Mouse (Mus musculus): ENCODE data around the gene Xlr. TPM values are rescaled to one million over a fixed set of nuclear protein-coding genes. Genes with fewer than 3 reads are reported as not detected.

The Xlr gene
- polyA plus RNA-seq (2017; shearing (Covaris generic)) = 1.7 TPM

DNA sequence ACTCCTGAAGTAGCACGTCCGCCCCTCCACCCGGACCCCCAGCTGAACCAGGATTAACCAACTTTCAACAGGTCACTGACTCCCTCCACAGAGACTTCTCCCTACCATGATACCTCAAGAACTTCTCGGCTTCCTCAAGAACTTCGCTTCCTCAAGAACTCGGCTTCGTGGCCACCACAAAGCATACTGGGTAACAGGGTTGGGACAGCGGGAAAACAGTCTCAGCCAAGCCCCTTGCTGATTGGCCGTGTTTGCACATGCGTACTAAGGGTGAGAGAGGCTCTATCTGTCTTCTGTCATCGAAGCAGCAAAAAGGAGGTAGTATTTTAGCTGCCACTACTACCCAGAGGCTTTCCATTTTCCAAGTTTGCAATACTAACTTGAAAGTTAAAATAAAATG, at the start of gene Xlr:
Gene Xlr, minus strand, starts transcription at position 188 of the 400 bp plus-strand sequence.

DNA sequence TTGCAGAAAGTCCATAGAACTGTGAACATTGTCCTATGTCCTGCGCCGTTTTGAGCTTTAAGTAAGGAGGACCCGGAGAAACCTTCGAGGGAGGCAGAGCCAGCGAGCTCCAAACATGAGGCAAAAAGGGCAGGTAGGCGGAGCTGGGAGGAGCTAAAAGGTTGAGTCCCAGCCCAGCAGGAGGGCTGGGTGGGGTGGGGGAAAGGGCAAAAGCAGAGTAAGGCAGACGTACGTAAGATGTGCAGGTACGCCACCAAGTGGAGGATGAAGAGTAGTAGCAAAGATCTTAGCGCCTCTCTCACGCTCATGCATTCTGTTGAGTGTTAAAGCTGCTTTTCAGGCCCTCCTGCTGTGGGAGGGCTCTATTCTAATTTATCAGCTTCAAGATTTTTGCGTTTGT, 21.2 kb downstream of the Xlr start, which contains the start of gene Zfp36l3:
Gene Zfp36l3, minus strand, starts transcription at position 119 of the 400 bp plus-strand sequence.

DNA sequence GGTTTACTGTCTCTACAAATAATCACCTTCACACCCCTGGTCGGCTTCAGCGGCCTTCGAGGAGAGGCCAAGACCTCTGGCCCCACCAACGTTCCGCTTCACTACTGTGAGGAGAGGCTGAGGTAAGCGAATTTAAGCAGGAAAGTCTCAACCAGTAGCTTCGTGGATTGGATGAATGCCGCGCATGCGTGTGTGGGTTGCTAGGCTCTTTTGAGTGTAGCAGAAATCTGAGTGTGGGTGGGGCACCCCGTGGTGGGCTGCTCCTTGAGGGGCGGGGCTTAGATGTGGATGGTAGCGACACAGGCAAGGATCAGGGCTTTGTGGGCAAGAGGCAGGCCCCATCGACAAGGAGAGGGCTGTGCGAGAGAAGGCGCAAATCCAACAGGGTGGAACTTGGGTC, 39.8 kb downstream of the Xlr start, which contains the start of gene 1700013H16Rik:
Gene 1700013H16Rik, minus strand, starts transcription at position 96 of the 400 bp plus-strand sequence.

Other genes with a start within 250 kb of the Xlr start
- 13.8 TPM for gene Rtl8c, start 189.7 kb downstream of the Xlr start, polyA plus RNA-seq (2017; shearing (Covaris generic))
- not detected for gene Gm14597, start 188.7 kb downstream of the Xlr start, polyA plus RNA-seq (2017; shearing (Covaris generic))
- gene Rtl8a, start 154.0 kb downstream of the Xlr start, polyA plus RNA-seq (2017; shearing (Covaris generic)) = 12.1 TPM
- 6.8 TPM for gene Rtl8b, start 127.3 kb downstream of the Xlr start, polyA plus RNA-seq (2017; shearing (Covaris generic))
- gene 4930502E18Rik, start 72.9 kb downstream of the Xlr start, polyA plus RNA-seq (2017; shearing (Covaris generic)) = not detected
- not detected for gene 1700013H16Rik, start 39.9 kb downstream of the Xlr start, polyA plus RNA-seq (2017; shearing (Covaris generic))
- not detected for gene Zfp36l3, start 21.3 kb downstream of the Xlr start, polyA plus RNA-seq (2017; shearing (Covaris generic))

All from effector memory CD4-positive, alpha-beta T cell, adult 5 months (primary cell).